Mouse (Mus musculus) thymus, postnatal 10 days (tissue): ENCODE results near the gene Atp23.
"Not testable (repeated sequence)": the region's sequence is repeated elsewhere in the genome, so short reads cannot be mapped to it uniquely, and the experiment has no call there.

Source experiments
- DNase-seq, 2 experiments: peaks; one replicate each; pipeline ENCODE4 v3.0.0; 2021; ENCODE audit warnings: low spot score in 2 of 2

Atp23 gene

DNA sequence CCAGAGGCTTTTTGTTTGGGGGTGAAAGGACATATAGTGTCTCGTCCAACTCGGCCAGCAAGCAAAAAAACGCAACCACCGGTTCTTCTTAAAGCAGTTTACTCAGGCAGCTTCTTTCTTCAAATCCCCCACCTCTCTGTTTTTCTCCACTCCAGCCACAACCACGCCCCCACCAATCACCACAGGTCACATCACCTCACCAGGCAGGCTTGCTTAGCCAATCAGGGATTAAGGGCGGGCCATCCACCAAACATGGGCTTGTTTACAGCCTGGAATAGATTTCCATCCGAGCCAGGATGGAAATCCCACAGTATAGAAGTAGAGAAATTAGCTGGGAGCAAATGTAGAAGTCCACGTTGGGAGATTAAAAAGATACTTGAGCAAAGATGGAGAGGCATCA, 74.9 kb downstream of the Atp23 start:
- DNase-seq, result not testable (repeated sequence)

- no peak for DNase-seq
Observed at GRCm38 (mm10) chr10:126822418-126822817, 78.7 kb downstream of the Atp23 start.
